13 mouse cellular contexts compared by ENCODE assay signal in the genomic region with DNA sequence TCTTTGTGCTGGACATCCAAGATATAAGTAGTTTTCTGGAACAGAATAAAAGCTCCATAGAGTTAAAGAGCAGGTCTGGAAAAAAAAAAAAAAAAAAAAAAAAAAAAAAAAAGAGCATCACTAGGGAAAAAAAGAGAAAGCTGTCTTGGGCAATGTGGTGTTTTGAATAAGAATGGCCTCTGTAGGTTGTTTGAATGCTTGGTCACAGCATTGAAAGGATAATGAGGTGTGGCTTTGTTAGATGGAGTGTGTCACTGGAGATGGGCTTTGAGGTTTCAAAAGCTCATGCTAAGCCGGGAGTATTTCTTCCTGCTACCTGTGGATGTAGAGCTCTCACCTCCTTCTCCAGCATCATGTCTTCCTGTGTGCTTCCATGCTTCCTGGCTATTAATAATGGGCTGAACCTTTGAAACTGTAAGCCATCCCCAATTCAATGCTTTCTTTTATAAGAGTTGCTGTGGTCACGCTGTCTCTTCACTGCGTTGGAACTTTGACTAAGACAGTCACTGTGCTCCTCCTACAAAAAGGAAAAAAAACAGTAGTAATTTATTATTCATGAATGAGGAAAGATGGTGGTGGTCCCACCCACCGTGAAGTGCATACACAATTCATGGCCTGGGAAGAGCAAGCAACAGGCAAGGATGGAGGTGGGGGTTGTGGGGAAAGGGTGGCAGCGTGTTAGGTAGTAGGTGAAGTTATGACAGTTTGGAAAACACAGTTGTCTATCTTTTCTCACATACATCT.
DNase-seq lines count a peak whose midpoint lies in the region; ATAC-seq and TF ChIP-seq lines count a peak whose summit lies in the region.
"Had no signal": no experiment of that assay in that cellular context is flagged by ENCODE, and none has a peak within 500 bp of the region (broad histone marks: within the 10 kb centered on the region; RNA-seq: fewer than 3 reads in every experiment).

No protein-coding gene starts in this region.

- no peak overlapping the region for H3K9ac ChIP-seq in ES-E14 (ENCODE audit: insufficient read depth, low read depth, low read length, poor library complexity, severe bottlenecking)
- H3K9ac ChIP-seq in forebrain, postnatal 0 days, result no peak overlapping the region
- no peak overlapping the region for H3K9ac ChIP-seq in midbrain, embryonic 13.5 days (replicated peaks)
- no peak overlapping the region for H3K9ac ChIP-seq in stomach, postnatal 0 days (ENCODE audit: low read length)
- H3K9ac ChIP-seq: liver, embryonic 13.5 days; stomach, embryonic 15.5 days had no signal

- no peak for TF ChIP-seq POLR2A in cerebellum, adult 2 months (IDR thresholded peaks at IDR 0.05; ENCODE audit: borderline replicate concordance, insufficient read depth, low read length)

- no peak for TF ChIP-seq EP300 in stomach, postnatal 0 days (optimal IDR thresholded peaks at IDR 0.05)

- WGBS in forebrain, postnatal 0 days, result 35% methylated on average over 5 of the region's 5 CpGs
- WGBS in midbrain, embryonic 13.5 days, result 21% methylated on average over 5 of the region's 5 CpGs
- WGBS in cerebellum, adult 2 months, result 49% methylated on average over 5 of the region's 5 CpGs
- WGBS in stomach, postnatal 0 days, result 54% methylated on average over 5 of the region's 5 CpGs

- no peaks in the 10 kb centered on the region for H3K9me3 ChIP-seq in ES-E14 (ENCODE audit: control insufficient read depth, insufficient read depth, low read depth, low read length)
- H3K9me3 ChIP-seq in forebrain, postnatal 0 days (ENCODE audit: low read length), result no peaks in the 10 kb centered on the region
- H3K9me3 ChIP-seq in midbrain, embryonic 13.5 days, result no peaks in the 10 kb centered on the region
- no peaks in the 10 kb centered on the region for H3K9me3 ChIP-seq in stomach, postnatal 0 days (ENCODE audit: control insufficient read depth, low read length)
- H3K9me3 ChIP-seq: liver, embryonic 13.5 days; stomach, embryonic 15.5 days had no signal

- in situ Hi-C loops in ES-E14 (cut with MboI; ENCODE audit: low sequenced_read_pairs in 2 of 2, unreplicated experiment in 2 of 2), result no loop called here

- H3K27me3 ChIP-seq in forebrain, postnatal 0 days (ENCODE audit: insufficient read depth, low read length), result no peaks in the 10 kb centered on the region
- no peaks in the 10 kb centered on the region for H3K27me3 ChIP-seq in midbrain, embryonic 13.5 days
- no peaks in the 10 kb centered on the region for H3K27me3 ChIP-seq in cerebellum, adult 2 months (ENCODE audit: control insufficient read depth, insufficient read depth, low read length)
- no peaks in the 10 kb centered on the region for H3K27me3 ChIP-seq in stomach, postnatal 0 days (ENCODE audit: control insufficient read depth, insufficient read depth, low read length)
- H3K27me3 ChIP-seq: CH12.LX; liver, embryonic 13.5 days; stomach, embryonic 15.5 days had no signal

- peak overlapping the region; percentile 60 for H3K4me2 ChIP-seq in forebrain, postnatal 0 days (ENCODE audit: low read depth)
- H3K4me2 ChIP-seq in midbrain, embryonic 13.5 days (replicated peaks), result peak overlapping the region; percentile 47
- no peak overlapping the region for H3K4me2 ChIP-seq in stomach, postnatal 0 days (replicated peaks; ENCODE audit: low read depth)
- H3K4me2 ChIP-seq: liver, embryonic 13.5 days; stomach, embryonic 15.5 days had no signal

- no peaks in the 10 kb centered on the region for H3K36me3 ChIP-seq in ES-E14 (ENCODE audit: control insufficient read depth, insufficient read depth, low read length, poor library complexity, severe bottlenecking)
- H3K36me3 ChIP-seq in forebrain, postnatal 0 days (ENCODE audit: insufficient read depth), result no peaks in the 10 kb centered on the region
- no peaks in the 10 kb centered on the region for H3K36me3 ChIP-seq in midbrain, embryonic 13.5 days
- no peaks in the 10 kb centered on the region for H3K36me3 ChIP-seq in stomach, postnatal 0 days (ENCODE audit: control insufficient read depth, insufficient read depth, low read length)
- H3K36me3 ChIP-seq: liver, embryonic 13.5 days; stomach, embryonic 15.5 days had no signal

- H3K4me3 ChIP-seq in ES-E14 (ENCODE audit: insufficient read depth in 1 of 2, low read depth in 1 of 2, low read length in 2 of 2, poor library complexity in 1 of 2, severe bottlenecking in 1 of 2), result no peak overlapping the region
- H3K4me3 ChIP-seq in forebrain, postnatal 0 days (ENCODE audit: low read depth, low read length), result peak overlapping the region; percentile 43
- no peak overlapping the region for H3K4me3 ChIP-seq in midbrain, embryonic 13.5 days (replicated peaks)
- H3K4me3 ChIP-seq in cerebellum, adult 2 months (replicated peaks; ENCODE audit: insufficient read depth, low read depth, low read length), result no peak overlapping the region
- H3K4me3 ChIP-seq in stomach, postnatal 0 days (ENCODE audit: low read depth, low read length), result no peak overlapping the region
- H3K4me3 ChIP-seq: liver, embryonic 13.5 days; stomach, embryonic 15.5 days had no signal

- peaks cover 0 to 8% of the 10 kb centered on the region in 2 experiments; a peak in 2 of 4 replicates for H3K4me1 ChIP-seq in ES-E14 (ENCODE audit: control insufficient read depth in 2 of 2, insufficient read depth in 2 of 2, low read length in 2 of 2, poor library complexity in 1 of 2)
- H3K4me1 ChIP-seq in forebrain, postnatal 0 days (ENCODE audit: insufficient read depth), result peaks cover 8% of the 10 kb centered on the region; the same call in 1 of the 2 replicates
- H3K4me1 ChIP-seq in midbrain, embryonic 13.5 days (replicated peaks), result peaks cover 13% of the 10 kb centered on the region
- H3K4me1 ChIP-seq in cerebellum, adult 2 months (ENCODE audit: control insufficient read depth, insufficient read depth, low read length), result no peaks in the 10 kb centered on the region
- no peaks in the 10 kb centered on the region for H3K4me1 ChIP-seq in stomach, postnatal 0 days (replicated peaks; ENCODE audit: control insufficient read depth, insufficient read depth)
- H3K4me1 ChIP-seq: liver, embryonic 13.5 days; stomach, embryonic 15.5 days had no signal

- no peak overlapping the region for H3K27ac ChIP-seq in ES-E14 (ENCODE audit: insufficient read depth, low read depth, low read length, poor library complexity, severe bottlenecking)
- H3K27ac ChIP-seq in forebrain, postnatal 0 days (ENCODE audit: low read depth, low read length), result no peak overlapping the region
- no peak overlapping the region for H3K27ac ChIP-seq in midbrain, embryonic 13.5 days
- H3K27ac ChIP-seq in cerebellum, adult 2 months (ENCODE audit: insufficient read depth, low read length), result no peak overlapping the region
- no peak overlapping the region for H3K27ac ChIP-seq in stomach, postnatal 0 days (replicated peaks)
- H3K27ac ChIP-seq: liver, embryonic 13.5 days; stomach, embryonic 15.5 days had no signal

- no peak for TF ChIP-seq CTCF in forebrain, postnatal 0 days (IDR thresholded peaks at IDR 0.05; ENCODE audit: low read depth)
- no peak for TF ChIP-seq CTCF in cerebellum, adult 2 months (IDR thresholded peaks at IDR 0.05; ENCODE audit: borderline replicate concordance, insufficient read depth, low read depth, low read length)
- TF ChIP-seq CTCF in stomach, postnatal 0 days (IDR thresholded peaks at IDR 0.05; ENCODE audit: low read depth), result no peak

- no peak for ATAC-seq in forebrain, postnatal 0 days
- ATAC-seq in midbrain, embryonic 13.5 days, result 0 out of 2 replicates have a peak, but pooled peaks have one; percentile 27
- ATAC-seq in stomach, postnatal 0 days (ENCODE audit: low FRiP score, low TSS enrichment), result no peak

- DNase-seq in ES-E14 (ENCODE audit: low read depth, low spot score) (peak; percentile 36), ZHBTc4 (ENCODE audit: low read depth, low spot score) (peak; percentile 72)
- DNase-seq in forebrain, postnatal 0 days, result no peak
- no peak for DNase-seq in cerebellum, adult 2 months
- DNase-seq in stomach, postnatal 0 days (ENCODE audit: low spot score), result no peak
- no peak for DNase-seq in spleen, postnatal 36 days (ENCODE audit: low spot score in 2 of 2)
- DNase-seq: cerebellum, adult 11-12 months; liver, embryonic 13.5 days; lung, postnatal 4 days; right cerebral cortex, postnatal 14 days had no signal

TF ChIP-seq in ES-E14, 5 proteins besides CTCF, POLR2A, EP300 and RAD21:
- TF ChIP-seq CHD2 (IDR thresholded peaks at IDR 0.05; ENCODE audit: low read depth, low read length) (no peak), ZC3H11A (IDR thresholded peaks at IDR 0.05; ENCODE audit: borderline replicate concordance, low read depth, low read length) (no peak), HCFC1 (IDR thresholded peaks at IDR 0.05; ENCODE audit: borderline replicate concordance, insufficient read depth, low read length) (no peak), ZNF384 (IDR thresholded peaks at IDR 0.05; ENCODE audit: low read depth, low read length) (peak; percentile 98), MAFK (IDR thresholded peaks at IDR 0.05; ENCODE audit: insufficient read depth, low read depth, low read length) (peak; percentile 15; the same call in 1 of the 2 replicates)

Comparison
In these comparisons a context has a peak if more than half of its experiments do, and no peak if none do; other contexts are left out.
1. DNase-seq: peak in ES-E14 (single experiment) and ZHBTc4 (single experiment); none in forebrain, postnatal 0 days (single experiment), cerebellum, adult 2 months (0 of 2), stomach, postnatal 0 days (single experiment) and spleen, postnatal 36 days (0 of 2).